Mouse (Mus musculus): ENCODE results near the gene Cetn4. TPM values are rescaled to one million over a fixed set of nuclear protein-coding genes. Genes with fewer than 3 reads are reported as not detected.

Cetn4 gene
- total and polyA plus RNA-seq, 3 experiments: 0.89 to 2.2 (median 1.4) TPM

DNA sequence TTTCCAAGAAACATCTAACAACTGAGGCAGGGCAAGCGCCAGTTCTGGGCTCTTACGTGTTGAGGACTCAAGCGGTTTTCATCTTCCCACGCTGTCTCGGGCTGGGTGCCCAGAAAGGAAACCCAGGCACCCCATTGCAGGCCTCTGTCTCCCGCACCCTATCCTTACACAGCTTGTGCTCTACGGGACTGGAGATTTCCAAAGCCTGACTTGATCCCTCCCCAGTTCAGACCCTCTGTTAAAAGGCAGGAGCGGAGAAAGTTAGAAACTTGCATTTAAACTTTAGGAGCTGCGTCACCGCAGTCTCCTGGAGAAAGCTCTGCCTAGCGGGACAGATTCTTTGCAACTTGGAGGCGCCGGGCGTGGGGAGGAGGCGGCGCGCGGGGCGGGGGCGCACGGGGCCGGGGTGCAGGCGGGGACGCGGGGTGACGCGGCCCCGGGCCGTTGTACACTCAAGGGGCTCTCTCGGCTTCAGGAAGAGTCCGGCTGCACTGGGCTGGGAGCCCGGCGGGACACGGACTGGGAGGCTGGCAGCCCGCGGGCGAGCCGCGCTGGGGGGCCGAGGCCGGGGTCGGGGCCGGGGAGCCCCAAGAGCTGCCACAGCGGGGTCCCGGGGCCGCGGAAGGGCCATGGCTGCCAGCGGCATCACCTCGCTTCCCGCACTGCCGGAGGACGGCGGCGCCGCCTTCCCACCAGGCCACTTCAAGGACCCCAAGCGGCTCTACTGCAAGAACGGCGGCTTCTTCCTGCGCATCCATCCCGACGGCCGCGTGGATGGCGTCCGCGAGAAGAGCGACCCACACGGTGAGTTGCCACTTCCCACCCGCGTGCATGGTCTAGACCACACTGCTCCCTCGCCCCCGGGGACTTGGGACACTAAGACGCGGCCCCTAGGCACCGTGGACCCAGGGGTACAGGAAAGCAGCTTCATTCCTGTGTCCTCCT lies 36.0 kb upstream of the Cetn4 start, which contains the start of gene Fgf2:
Gene Fgf2, plus strand, starts transcription at position 126 of the 945 bp plus-strand sequence.
- dilution Hi-C loops (cut with MboI; ENCODE audit: extremely low pct_ligation_motif_present, extremely low pct_unique_long_range_greater_than_20kb, low sequenced_read_pairs): no loop called here

GRCm38 (mm10) chr3:37347671-37348070 lies 35.2 kb upstream of the Cetn4 start:
- no peak overlapping the region for H3K27ac ChIP-seq (ENCODE audit: insufficient read depth, low read depth)
- in situ Hi-C loops (cut with MboI; ENCODE audit: low pct_ligation_motif_present, low pct_unique_long_range_greater_than_20kb, low sequenced_read_pairs): no loop called here
- no peaks in the 10 kb centered on the region for H3K9me3 ChIP-seq (replicated peaks; ENCODE audit: low read length)
- peaks cover 4% of the 10 kb centered on the region for H3K27me3 ChIP-seq (replicated peaks)
- H3K4me2 ChIP-seq (ENCODE audit: insufficient read depth, low read depth, poor library complexity, severe bottlenecking): no peak overlapping the region
- H3K9ac ChIP-seq (ENCODE audit: insufficient read depth, low read depth): no peak overlapping the region
- no peaks in the 10 kb centered on the region for H3K36me3 ChIP-seq (replicated peaks in 1 of 2; ENCODE audit: control insufficient read depth in 1 of 2, insufficient read depth in 1 of 2, low read length in 1 of 2)
- TF ChIP-seq SIN3A (IDR thresholded peaks at IDR 0.05; ENCODE audit: low read length): no peak
- no peak for TF ChIP-seq IRF4 (IDR thresholded peaks at IDR 0.05; ENCODE audit: low read depth, low read length)
- TF ChIP-seq ETS1 (conservative IDR thresholded peaks at IDR 0.05; ENCODE audit: low read depth, low read length): no peak
- no peak for TF ChIP-seq MXI1 (IDR thresholded peaks at IDR 0.05; ENCODE audit: low read depth, low read length)
- no peak for TF ChIP-seq HCFC1 (IDR thresholded peaks at IDR 0.05; ENCODE audit: low read depth, low read length)
- TF ChIP-seq POLR2A (IDR thresholded peaks at IDR 0.05; ENCODE audit: low read depth, low read length): no peak
- TF ChIP-seq MAX (IDR thresholded peaks at IDR 0.05; ENCODE audit: low read length): no peak
- no peak for TF ChIP-seq KAT2A (IDR thresholded peaks at IDR 0.05; ENCODE audit: insufficient replicate concordance, low read length)
- no peak for TF ChIP-seq GABPA (IDR thresholded peaks at IDR 0.05; ENCODE audit: insufficient replicate concordance, low read depth, low read length)
- no peak for TF ChIP-seq USF1 (IDR thresholded peaks at IDR 0.05; ENCODE audit: low read depth, low read length)
- TF ChIP-seq ZNF384 (IDR thresholded peaks at IDR 0.05; ENCODE audit: low read depth, low read length): no peak
- TF ChIP-seq JUN (IDR thresholded peaks at IDR 0.05; ENCODE audit: insufficient read depth, low read depth, low read length): no peak
- TF ChIP-seq NRF1 (IDR thresholded peaks at IDR 0.05; ENCODE audit: low read depth, low read length): no peak
- TF ChIP-seq ZMIZ1 (IDR thresholded peaks at IDR 0.05; ENCODE audit: low read depth, low read length): no peak
- TF ChIP-seq POLR2AphosphoS2 (IDR thresholded peaks at IDR 0.05; ENCODE audit: low read depth, low read length): no peak
- no peak for TF ChIP-seq BHLHE40 (IDR thresholded peaks at IDR 0.05; ENCODE audit: low read depth, low read length)
- no peak for TF ChIP-seq ELF1 (IDR thresholded peaks at IDR 0.05; ENCODE audit: low read depth, low read length)
- H3K79me2 ChIP-seq (replicated peaks; ENCODE audit: control insufficient read depth, extremely low read depth, insufficient read depth, poor library complexity, severe bottlenecking): no peaks in the 10 kb centered on the region
- peaks cover 0 to 4% of the 10 kb centered on the region in 2 experiments; a peak in 3 of 4 replicates for H3K4me1 ChIP-seq (ENCODE audit: control insufficient read depth in 1 of 2, insufficient read depth in 2 of 2)
- dilution Hi-C loops (cut with MboI; ENCODE audit: extremely low pct_ligation_motif_present, extremely low pct_unique_long_range_greater_than_20kb, low sequenced_read_pairs): no loop called here
- no peak for DNase-seq (ENCODE audit: extremely low read depth)
- H3K4me3 ChIP-seq (replicated peaks in 1 of 3; ENCODE audit: low read depth in 2 of 3, low read length in 2 of 3, poor library complexity in 1 of 3): no peak overlapping the region

More for the DNA sequence above, 36.0 kb upstream of the Cetn4 start, which contains the start of gene Fgf2:
- Histone ChIP-seq H3K9me3 (replicated peaks; ENCODE audit: low read length) (no peaks in the 10 kb centered on the region), H3K9ac (ENCODE audit: insufficient read depth, low read depth) (no peak within 1 kb of the TSS), H3K4me3 (replicated peaks in 1 of 3; ENCODE audit: low read depth in 2 of 3, low read length in 2 of 3, poor library complexity in 1 of 3) (no peak within 1 kb of the TSS), H3K36me3 (replicated peaks in 1 of 2; ENCODE audit: control insufficient read depth in 1 of 2, insufficient read depth in 1 of 2, low read length in 1 of 2) (no peaks in the 10 kb centered on the region), H3K4me2 (ENCODE audit: insufficient read depth, low read depth, poor library complexity, severe bottlenecking) (no peak within 1 kb of the TSS), H3K27ac (ENCODE audit: insufficient read depth, low read depth) (no peak within 1 kb of the TSS), H3K4me1 (ENCODE audit: control insufficient read depth in 1 of 2, insufficient read depth in 2 of 2) (peaks cover 0 to 4% of the 10 kb centered on the region in 2 experiments; a peak in 3 of 4 replicates), H3K79me2 (replicated peaks; ENCODE audit: control insufficient read depth, extremely low read depth, insufficient read depth, poor library complexity, severe bottlenecking) (no peaks in the 10 kb centered on the region), H3K27me3 (replicated peaks) (peaks cover 4% of the 10 kb centered on the region)
- in situ Hi-C loops (cut with MboI; ENCODE audit: low pct_ligation_motif_present, low pct_unique_long_range_greater_than_20kb, low sequenced_read_pairs): no loop called here
- TF ChIP-seq ETS1 (conservative IDR thresholded peaks at IDR 0.05; ENCODE audit: low read depth, low read length) (no peak), JUN (IDR thresholded peaks at IDR 0.05; ENCODE audit: insufficient read depth, low read depth, low read length) (no peak), NELFE (IDR thresholded peaks at IDR 0.05; ENCODE audit: low read depth, low read length) (no peak), EP300 (IDR thresholded peaks at IDR 0.05; ENCODE audit: low read length) (no peak), MAFK (IDR thresholded peaks at IDR 0.05; ENCODE audit: insufficient replicate concordance, low read length) (no peak), SIN3A (IDR thresholded peaks at IDR 0.05; ENCODE audit: low read length) (no peak)
- no peak for DNase-seq (ENCODE audit: extremely low read depth)
